Mouse (Mus musculus) forebrain, embryonic 13.5 days (tissue): ENCODE measurements at regions not wholly inside any gene's neighbourhood (a gene's known extent, or its start where the extent isn't known, plus 50 kb on each side); places are given as distances from the start of the nearest gene placed in this dataset.
A peak's percentile ranks its signal among the peaks of the same experiment; 100 is the strongest.

Source experiments
- ATAC-seq: fragments of 200-750 bp; cut with Nextera tagmentation; 2 replicates; pipeline ENCODE4 v1.8.0; 2017
- H3K27ac ChIP-seq: fragments of 300-500 bp; sonication (generic); 2 replicates; pipeline ENCODE4 v1.5.1; 2015; ENCODE audit warnings: inconsistent platforms, mild to moderate bottlenecking, moderate library complexity
- H3K27me3 ChIP-seq: fragments of 300-500 bp; sonication (generic); 2 replicates; pipeline ENCODE4 v1.6.1; 2015; ENCODE audit warnings: mild to moderate bottlenecking, inconsistent platforms
- H3K36me3 ChIP-seq: fragments of 300-500 bp; sonication (generic); 2 replicates; pipeline ENCODE4 v1.6.1; 2015; ENCODE audit warnings: mild to moderate bottlenecking, inconsistent platforms; ENCODE audit not compliant: poor library complexity, severe bottlenecking
- H3K4me1 ChIP-seq: fragments of 300-500 bp; sonication (generic); 2 replicates; pipeline ENCODE4 v1.6.1; 2015; ENCODE audit warnings: inconsistent platforms
- H3K4me2 ChIP-seq: fragments of 300-500 bp; sonication (generic); 2 replicates; pipeline ENCODE4 v1.6.1; 2015; ENCODE audit warnings: inconsistent platforms, mild to moderate bottlenecking, moderate library complexity
- H3K4me3 ChIP-seq: fragments of 300-500 bp; sonication (generic); 2 replicates; pipeline ENCODE4 v1.5.1; 2015; ENCODE audit warnings: mild to moderate bottlenecking, inconsistent platforms
- H3K9ac ChIP-seq: fragments of 300-500 bp; sonication (generic); 2 replicates; pipeline ENCODE4 v1.6.1; 2015; ENCODE audit warnings: mild to moderate bottlenecking, inconsistent platforms
- H3K9me3 ChIP-seq: fragments of 300-500 bp; sonication (generic); replicated peaks from 2 replicates; pipeline ENCODE4 v1.6.1; 2016; ENCODE audit warnings: inconsistent platforms
- WGBS: fragments of 180-500 bp; shearing (Covaris S2); methylation state at CpG from one replicate; pipeline ENCODE4 v1.1.7; 2015; 5-methylcytosine and 5-hydroxymethylcytosine counted together

GRCm38 (mm10) chr13:54285968-54286367 lies 85.2 kb upstream of the Cplx2 start:
- no peaks in the 10 kb centered on the region for H3K27me3 ChIP-seq
- no peak for ATAC-seq
- H3K4me3 ChIP-seq = no peak overlapping the region
- no peaks in the 10 kb centered on the region for H3K9me3 ChIP-seq
- no peak overlapping the region for H3K9ac ChIP-seq
- 78% methylated on average over 10 of the region's 10 CpGs for WGBS
- no peaks in the 10 kb centered on the region for H3K36me3 ChIP-seq
- no peak overlapping the region for H3K4me2 ChIP-seq
- H3K27ac ChIP-seq = no peak overlapping the region
- peaks cover 29% of the 10 kb centered on the region for H3K4me1 ChIP-seq

- Histone ChIP-seq H3K4me1 (peaks cover 24% of the 10 kb centered on the region), H3K9ac (no peak overlapping the region), H3K4me2 (no peak overlapping the region), H3K27ac (no peak overlapping the region), H3K4me3 (no peak overlapping the region), H3K9me3 (no peaks in the 10 kb centered on the region), H3K27me3 (no peaks in the 10 kb centered on the region), H3K36me3 (no peaks in the 10 kb centered on the region)
- no peak for ATAC-seq
- WGBS = 88% methylated on average over 11 of the region's 11 CpGs
These were observed 84.5 kb upstream of the Cplx2 start for GRCm38 (mm10) chr13:54286616-54287015.

- Histone ChIP-seq H3K9ac (no peak overlapping the region), H3K27ac (no peak overlapping the region), H3K36me3 (no peaks in the 10 kb centered on the region), H3K4me2 (no peak overlapping the region), H3K9me3 (no peaks in the 10 kb centered on the region), H3K4me1 (peaks cover 4% of the 10 kb centered on the region; the same call in 1 of the 2 replicates), H3K4me3 (no peak overlapping the region), H3K27me3 (no peaks in the 10 kb centered on the region)
- no peak for ATAC-seq
- WGBS = 74% methylated on average over 9 of the region's 9 CpGs
These were observed 81.1 kb upstream of the Cplx2 start for GRCm38 (mm10) chr13:54290066-54290465.

GRCm38 (mm10) chr13:54292394-54292793 lies 78.8 kb upstream of the Cplx2 start:
- no peaks in the 10 kb centered on the region for H3K27me3 ChIP-seq
- H3K27ac ChIP-seq = no peak overlapping the region
- H3K36me3 ChIP-seq = no peaks in the 10 kb centered on the region

GRCm38 (mm10) chr13:54293006-54293405 lies 78.1 kb upstream of the Cplx2 start:
- Histone ChIP-seq H3K9me3 (no peaks in the 10 kb centered on the region), H3K4me1 (no peaks in the 10 kb centered on the region), H3K9ac (no peak overlapping the region), H3K27me3 (no peaks in the 10 kb centered on the region), H3K27ac (no peak overlapping the region), H3K4me3 (no peak overlapping the region), H3K4me2 (no peak overlapping the region), H3K36me3 (no peaks in the 10 kb centered on the region)
- 84% methylated on average over 3 of the region's 3 CpGs for WGBS
- no peak for ATAC-seq

More at GRCm38 (mm10) chr13:54292394-54292793, 78.8 kb upstream of the Cplx2 start:
- no peak for ATAC-seq
- Histone ChIP-seq H3K4me2 (no peak overlapping the region), H3K4me1 (no peaks in the 10 kb centered on the region), H3K9ac (no peak overlapping the region), H3K9me3 (no peaks in the 10 kb centered on the region), H3K4me3 (no peak overlapping the region)
- 83% methylated on average over 6 of the region's 6 CpGs for WGBS

GRCm38 (mm10) chr13:54295475-54296259 lies 75.5 kb upstream of the Cplx2 start:
- no peaks in the 10 kb centered on the region for H3K4me1 ChIP-seq
- no peaks in the 10 kb centered on the region for H3K36me3 ChIP-seq
- WGBS = 74% methylated on average over 5 of the region's 5 CpGs
- no peak overlapping the region for H3K9ac ChIP-seq
- no peak overlapping the region for H3K27ac ChIP-seq
- H3K9me3 ChIP-seq = no peaks in the 10 kb centered on the region
- H3K27me3 ChIP-seq = no peaks in the 10 kb centered on the region
- no peak overlapping the region for H3K4me2 ChIP-seq
- no peak for ATAC-seq
- no peak overlapping the region for H3K4me3 ChIP-seq

GRCm38 (mm10) chr13:54296260-54296555 lies 74.9 kb upstream of the Cplx2 start:
- H3K27me3 ChIP-seq = no peaks in the 10 kb centered on the region
- peaks cover 2% of the 10 kb centered on the region; the same call in 1 of the 2 replicates for H3K4me1 ChIP-seq
- H3K9ac ChIP-seq = no peak overlapping the region
- no peak overlapping the region for H3K4me3 ChIP-seq
- no peak overlapping the region for H3K27ac ChIP-seq
- WGBS = 4% methylated on average over 1 of the region's 1 CpGs
- no peaks in the 10 kb centered on the region for H3K9me3 ChIP-seq
- no peaks in the 10 kb centered on the region for H3K36me3 ChIP-seq
- H3K4me2 ChIP-seq = no peak overlapping the region
- ATAC-seq = no peak

GRCm38 (mm10) chr13:54298851-54299250 lies 72.3 kb upstream of the Cplx2 start:
- Histone ChIP-seq H3K4me1 (peaks cover 15% of the 10 kb centered on the region), H3K27ac (peak overlapping the region; percentile 41; the same call in 1 of the 2 replicates), H3K9me3 (no peaks in the 10 kb centered on the region), H3K4me2 (no peak overlapping the region), H3K4me3 (no peak overlapping the region), H3K27me3 (no peaks in the 10 kb centered on the region), H3K9ac (no peak overlapping the region), H3K36me3 (no peaks in the 10 kb centered on the region)
- no peak for ATAC-seq
- WGBS = 65% methylated on average over 8 of the region's 8 CpGs

GRCm38 (mm10) chr13:54299295-54299694 lies 71.9 kb upstream of the Cplx2 start:
- peaks cover 19% of the 10 kb centered on the region for H3K4me1 ChIP-seq
- no peak for ATAC-seq
- H3K4me2 ChIP-seq = no peak overlapping the region
- 92% methylated on average over 5 of the region's 5 CpGs for WGBS
- no peak overlapping the region for H3K4me3 ChIP-seq
- no peaks in the 10 kb centered on the region for H3K27me3 ChIP-seq
- H3K9me3 ChIP-seq = no peaks in the 10 kb centered on the region
- no peak overlapping the region for H3K9ac ChIP-seq
- H3K27ac ChIP-seq = no peak overlapping the region
- H3K36me3 ChIP-seq = no peaks in the 10 kb centered on the region

- Histone ChIP-seq H3K9me3 (no peaks in the 10 kb centered on the region), H3K4me2 (no peak overlapping the region), H3K9ac (no peak overlapping the region), H3K27ac (no peak overlapping the region), H3K36me3 (no peaks in the 10 kb centered on the region), H3K27me3 (no peaks in the 10 kb centered on the region), H3K4me1 (peaks cover 23% of the 10 kb centered on the region), H3K4me3 (no peak overlapping the region)
- WGBS = 67% methylated on average over 1 of the region's 1 CpGs
- no peak for ATAC-seq
These were observed 70.0 kb upstream of the Cplx2 start for GRCm38 (mm10) chr13:54301110-54301509.

- ATAC-seq = no peak
- WGBS = 42% methylated on average over 6 of the region's 6 CpGs
- Histone ChIP-seq H3K9me3 (no peaks in the 10 kb centered on the region), H3K27me3 (no peaks in the 10 kb centered on the region), H3K36me3 (no peaks in the 10 kb centered on the region), H3K4me1 (peaks cover 23% of the 10 kb centered on the region), H3K4me2 (peak overlapping the region; percentile 87), H3K4me3 (no peak overlapping the region; the same call in 1 of the 2 replicates), H3K9ac (peak overlapping the region; percentile 98), H3K27ac (peak overlapping the region; percentile 100)
These were observed 69.5 kb upstream of the Cplx2 start for GRCm38 (mm10) chr13:54301677-54302076.

- ATAC-seq = peak; percentile 54
- Histone ChIP-seq H3K27ac (peak overlapping the region; percentile 100), H3K4me1 (peaks cover 28% of the 10 kb centered on the region), H3K9ac (peak overlapping the region; percentile 98), H3K36me3 (no peaks in the 10 kb centered on the region), H3K4me2 (peak overlapping the region; percentile 87), H3K27me3 (no peaks in the 10 kb centered on the region), H3K9me3 (no peaks in the 10 kb centered on the region), H3K4me3 (peak overlapping the region; percentile 73)
- under 1% methylated on average over 50 of the region's 58 CpGs for WGBS
These were observed 68.6 kb upstream of the Cplx2 start for GRCm38 (mm10) chr13:54302351-54303070.
